Mouse (Mus musculus) lung, postnatal 0 days (tissue): ENCODE data around the gene 9130019O22Rik. TPM values are rescaled to one million over a fixed set of nuclear protein-coding genes. Genes with fewer than 3 reads are reported as not detected.

Experiments
- ATAC-seq: fragments of 200-750 bp; cut with Nextera tagmentation; 2 replicates; pipeline ENCODE4 v1.8.0; 2017; ENCODE audit warnings: moderate library complexity
- DNase-seq: peaks from one replicate; pipeline ENCODE4 v3.0.0-alpha.2; 2016; ENCODE audit warnings: low spot score
- H3K27ac ChIP-seq: fragments of 300-500 bp; sonication (generic); 2 replicates; pipeline ENCODE4 v1.5.1; 2014; ENCODE audit warnings: antibody characterized with exemption, mild to moderate bottlenecking, low read length, mixed read lengths
- H3K27me3 ChIP-seq: fragments of 300-500 bp; sonication (generic); replicated peaks from 2 replicates; pipeline ENCODE4 v1.6.1; 2014; ENCODE audit warnings: low read length, mixed read lengths; ENCODE audit not compliant: insufficient read depth
- H3K36me3 ChIP-seq: fragments of 300-500 bp; sonication (generic); 2 replicates; pipeline ENCODE4 v1.6.1; 2014; ENCODE audit warnings: low read length, mixed read lengths; ENCODE audit not compliant: insufficient read depth
- H3K4me1 ChIP-seq: fragments of 300-500 bp; sonication (generic); 2 replicates; pipeline ENCODE4 v1.6.1; 2014; ENCODE audit warnings: antibody characterized with exemption, low read depth, low read length, mixed read lengths; ENCODE audit not compliant: insufficient read depth
- H3K4me2 ChIP-seq: fragments of 300-500 bp; sonication (generic); replicated peaks from 2 replicates; pipeline ENCODE4 v1.6.1; 2014; ENCODE audit warnings: low read depth, mild to moderate bottlenecking, low read length, moderate library complexity, mixed read lengths
- H3K4me3 ChIP-seq: fragments of 300-500 bp; sonication (generic); 2 replicates; pipeline ENCODE4 v1.5.1; 2014; ENCODE audit warnings: low read depth, low read length
- H3K9ac ChIP-seq: fragments of 300-500 bp; sonication (generic); replicated peaks from 2 replicates; pipeline ENCODE4 v1.6.1; 2014; ENCODE audit warnings: low read depth, mild to moderate bottlenecking
- H3K9me3 ChIP-seq: fragments of 300-500 bp; sonication (generic); 2 replicates; pipeline ENCODE4 v1.6.1; 2016; ENCODE audit warnings: low read length, mixed read lengths
- CTCF ChIP-seq: IDR thresholded peaks from 2 replicates; pipeline ENCODE4 v1.5.1; 2016; ENCODE audit warnings: antibody characterized with exemption, mild to moderate bottlenecking
- EP300 ChIP-seq: IDR thresholded peaks from 2 replicates; pipeline ENCODE4 v1.6.1; 2016; ENCODE audit warnings: antibody characterized with exemption, mild to moderate bottlenecking, control low read depth
- WGBS: fragments of 180-500 bp; shearing (Covaris S2); extraction: QIAGEN DNeasy Blood & Tissue Kit; methylation state at CpG from one replicate; pipeline ENCODE4 v1.1.7; 2014; 5-methylcytosine and 5-hydroxymethylcytosine counted together
- polyA plus RNA-seq: library from polyadenylated mRNA; unstranded; fragments of >200 nt; fragmentation: Nextera tagmentation; extraction: Ambion mirVana; gene quantifications from 2 replicates; pipeline ENCODE4 v1.2.1, GENCODE M21; 2015

Gene 9130019O22Rik
- 4.7 and 5.4 TPM in 2 replicates for polyA plus RNA-seq

- Histone ChIP-seq H3K4me3 (peak within 1 kb of the TSS; percentile 61), H3K4me1 (no peaks in the 10 kb centered on the region), H3K27me3 (no peaks in the 10 kb centered on the region), H3K4me2 (peak within 1 kb of the TSS; percentile 66), H3K9me3 (no peaks in the 10 kb centered on the region), H3K27ac (peak within 1 kb of the TSS; percentile 68), H3K36me3 (no peaks in the 10 kb centered on the region), H3K9ac (peak within 1 kb of the TSS; percentile 64)
- WGBS: 10% methylated on average over 37 of the region's 38 CpGs
- ATAC-seq (peak; percentile 96), DNase-seq (peak; percentile 95)
- TF ChIP-seq EP300 (0 out of 2 replicates have a peak, but pooled peaks have one; percentile 16), CTCF (no peak)
Measured at GRCm38 (mm10) chr7:127386641-127387392, at the start of gene 9130019O22Rik. Gene 9130019O22Rik, minus strand, starts transcription at chr7:127387166.

DNA sequence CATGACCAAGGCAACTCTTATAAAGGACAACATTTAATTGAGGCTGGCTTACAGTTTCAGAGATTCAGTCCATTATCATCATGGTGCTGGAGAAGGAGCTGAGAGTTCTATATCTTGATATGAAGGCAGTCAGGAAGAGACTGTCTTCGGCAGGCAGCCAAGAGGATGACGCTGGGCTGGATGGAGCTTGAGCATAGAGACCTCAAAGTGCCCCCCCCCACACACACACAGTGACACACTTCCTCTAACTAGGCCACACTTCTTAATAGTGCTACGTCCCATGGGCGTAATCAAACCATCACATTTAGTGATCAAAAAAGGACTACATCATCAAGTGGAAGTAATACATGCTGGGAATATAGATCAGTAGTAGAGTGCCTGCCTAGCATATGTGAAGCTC, 48.2 kb upstream of the 9130019O22Rik start:
- H3K27ac ChIP-seq: no peak overlapping the region
- H3K27me3 ChIP-seq: no peaks in the 10 kb centered on the region
- H3K4me1 ChIP-seq: no peaks in the 10 kb centered on the region
- no peaks in the 10 kb centered on the region for H3K9me3 ChIP-seq
- ATAC-seq (no peak), DNase-seq (no peak)
- WGBS: 86% methylated on average over 4 of the region's 4 CpGs
- no peak overlapping the region for H3K9ac ChIP-seq
- H3K4me2 ChIP-seq: no peak overlapping the region
- no peaks in the 10 kb centered on the region for H3K36me3 ChIP-seq
- TF ChIP-seq CTCF (no peak), EP300 (no peak)
- no peak overlapping the region for H3K4me3 ChIP-seq

- DNase-seq (peak; percentile 15), ATAC-seq (no peak)
- no peak overlapping the region for H3K4me2 ChIP-seq
- H3K9ac ChIP-seq: no peak overlapping the region
- WGBS: 54% methylated on average over 3 of the region's 3 CpGs
- no peak overlapping the region for H3K4me3 ChIP-seq
- H3K27me3 ChIP-seq: 0 out of 2 replicates have a peak, but pooled peaks cover 3% of the 10 kb centered on the region
- TF ChIP-seq EP300 (peak; percentile 45; the same call in 1 of the 2 replicates), CTCF (no peak)
- no peaks in the 10 kb centered on the region for H3K9me3 ChIP-seq
- H3K36me3 ChIP-seq: no peaks in the 10 kb centered on the region
- H3K4me1 ChIP-seq: no peaks in the 10 kb centered on the region; the same call in 1 of the 2 replicates
- H3K27ac ChIP-seq: no peak overlapping the region
Measured at GRCm38 (mm10) chr7:127426354-127426753, 39.4 kb upstream of the 9130019O22Rik start.

GRCm38 (mm10) chr7:127425911-127426310, 38.9 kb upstream of the 9130019O22Rik start:
- ATAC-seq: no peak
- WGBS: 79% methylated on average over 2 of the region's 2 CpGs

DNA sequence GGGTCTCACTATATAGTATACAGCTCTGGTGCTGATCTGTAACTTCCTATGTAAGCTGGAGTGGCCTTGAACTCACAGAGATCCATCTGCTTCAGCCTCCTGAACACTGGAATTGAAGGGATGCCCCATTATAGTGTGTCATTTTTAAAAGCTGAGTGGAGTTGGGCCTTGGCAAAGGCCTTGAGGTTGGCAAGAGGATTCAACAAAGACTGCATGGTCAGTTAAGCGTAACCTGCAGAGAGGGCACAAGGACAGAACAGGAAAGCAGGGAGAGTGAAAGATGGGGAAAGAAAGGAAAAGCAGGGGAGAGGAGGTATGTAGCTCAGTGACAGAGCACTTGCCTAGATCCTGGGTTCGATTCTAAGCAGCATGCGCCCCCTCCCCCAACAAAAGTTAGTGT, 38.3 kb upstream of the 9130019O22Rik start:
- H3K4me1 ChIP-seq: peaks cover 4% of the 10 kb centered on the region; the same call in 1 of the 2 replicates
- WGBS: 78% methylated on average over 3 of the region's 3 CpGs
- DNase-seq (no peak), ATAC-seq (no peak)
- H3K27ac ChIP-seq: no peak overlapping the region
- TF ChIP-seq EP300 (no peak), CTCF (no peak)
- H3K9me3 ChIP-seq: no peaks in the 10 kb centered on the region
- no peaks in the 10 kb centered on the region for H3K36me3 ChIP-seq
- no peak overlapping the region for H3K4me3 ChIP-seq
- H3K4me2 ChIP-seq: no peak overlapping the region
- 0 out of 2 replicates have a peak, but pooled peaks cover 3% of the 10 kb centered on the region for H3K27me3 ChIP-seq
- H3K9ac ChIP-seq: no peak overlapping the region

More at GRCm38 (mm10) chr7:127425911-127426310, 38.9 kb upstream of the 9130019O22Rik start:
- TF ChIP-seq EP300: no peak
- TF ChIP-seq CTCF: no peak
- no peaks in the 10 kb centered on the region for H3K9me3 ChIP-seq
- no peaks in the 10 kb centered on the region for H3K36me3 ChIP-seq
- no peak overlapping the region for H3K27ac ChIP-seq
- H3K4me2 ChIP-seq: no peak overlapping the region
- no peak overlapping the region for H3K9ac ChIP-seq
- H3K4me3 ChIP-seq: no peak overlapping the region
- H3K4me1 ChIP-seq: peaks cover 4% of the 10 kb centered on the region; the same call in 1 of the 2 replicates
- 0 out of 2 replicates have a peak, but pooled peaks cover 3% of the 10 kb centered on the region for H3K27me3 ChIP-seq
- no peak for DNase-seq

GRCm38 (mm10) chr7:127422247-127422646, 35.3 kb upstream of the 9130019O22Rik start:
- Histone ChIP-seq H3K9ac (no peak overlapping the region; the same call in 1 of the 2 replicates), H3K27me3 (0 out of 2 replicates have a peak, but pooled peaks cover 3% of the 10 kb centered on the region), H3K27ac (no peak overlapping the region), H3K4me2 (peak overlapping the region; percentile 67), H3K36me3 (0 out of 2 replicates have a peak, but pooled peaks cover 5% of the 10 kb centered on the region), H3K4me3 (peak overlapping the region; percentile 66), H3K4me1 (peaks cover 4% of the 10 kb centered on the region; the same call in 1 of the 2 replicates), H3K9me3 (no peaks in the 10 kb centered on the region)
- ATAC-seq: peak; percentile 30
- TF ChIP-seq CTCF: no peak
- TF ChIP-seq EP300: no peak
- DNase-seq: no peak
- 1% methylated on average over 15 of the region's 15 CpGs for WGBS
